Mouse (Mus musculus): ENCODE data around the gene Atp2a3. TPM values are rescaled to one million over a fixed set of nuclear protein-coding genes. Genes with fewer than 3 reads are reported as not detected.

The Atp2a3 gene
- polyA plus RNA-seq, 1 experiment from 2014 or later: 1.3 TPM

DNA sequence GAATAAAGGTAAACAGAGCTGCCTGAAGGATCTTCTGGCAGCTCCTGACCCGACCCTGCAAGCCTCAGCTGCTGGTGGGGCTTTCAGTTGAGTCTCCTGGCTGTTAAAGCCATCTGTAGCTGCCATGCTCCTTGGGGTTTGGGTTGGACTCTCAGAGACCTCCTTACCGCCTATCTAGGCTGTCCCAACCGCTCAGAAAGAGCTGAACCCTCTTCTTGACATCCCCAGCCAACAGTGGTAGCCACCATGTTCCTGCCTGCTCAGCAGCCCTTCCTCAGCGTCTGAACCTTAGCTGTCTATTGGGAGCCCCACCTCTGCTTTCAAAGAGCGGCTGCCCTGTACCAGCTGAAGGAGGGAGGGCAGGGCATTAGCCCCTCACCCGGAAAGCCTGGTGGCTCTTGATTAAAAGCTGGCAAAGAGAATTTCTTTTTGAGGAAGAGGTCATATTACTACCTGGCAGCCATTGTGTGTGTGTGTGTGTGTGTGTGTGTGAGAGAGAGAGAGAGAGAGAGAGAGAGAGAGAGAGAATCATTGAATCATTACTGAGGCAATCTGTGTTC lies 14.3 kb upstream of the Atp2a3 start:
- Histone ChIP-seq H3K9me3 (no peaks in the 10 kb centered on the region), H3K27ac (no peak overlapping the region), H3K4me1 (peaks cover 15% of the 10 kb centered on the region), H3K4me3 (no peak overlapping the region), H3K27me3 (no peaks in the 10 kb centered on the region), H3K36me3 (no peaks in the 10 kb centered on the region), H3K9ac (0 out of 2 replicates have a peak overlapping the region, but pooled peaks have one; percentile 7), H3K4me2 (no peak overlapping the region)
- WGBS: 41% methylated on average over 6 of the region's 6 CpGs
- no peak for ATAC-seq (ENCODE audit: insufficient number of reproducible peaks, insufficient read depth, low FRiP score, low TSS enrichment, low read depth)

DNA sequence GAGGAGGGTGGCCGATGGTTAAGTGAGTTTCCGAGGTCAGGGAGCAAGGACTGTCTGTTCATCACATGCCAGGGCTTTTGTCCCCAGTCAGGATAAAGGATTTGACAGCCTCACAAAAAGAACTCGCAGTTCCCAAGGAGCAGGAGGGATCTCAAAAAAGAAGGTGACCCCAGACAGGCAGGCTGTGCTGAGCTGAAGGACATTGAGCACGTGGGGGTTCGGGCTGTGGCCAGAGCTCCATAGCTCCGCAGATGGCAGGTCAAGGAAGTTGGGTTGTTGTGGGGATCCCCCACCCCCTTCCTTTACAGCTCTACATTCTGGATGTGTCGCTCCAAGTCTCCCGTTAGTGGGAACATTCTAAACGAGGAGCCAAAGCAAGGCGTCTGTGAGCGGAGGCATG lies 13.1 kb upstream of the Atp2a3 start:
- Histone ChIP-seq H3K27me3 (no peaks in the 10 kb centered on the region), H3K4me3 (no peak overlapping the region), H3K9me3 (no peaks in the 10 kb centered on the region), H3K36me3 (no peaks in the 10 kb centered on the region), H3K27ac (no peak overlapping the region), H3K4me2 (no peak overlapping the region), H3K4me1 (peaks cover 17% of the 10 kb centered on the region), H3K9ac (no peak overlapping the region)
- ATAC-seq (ENCODE audit: insufficient number of reproducible peaks, insufficient read depth, low FRiP score, low TSS enrichment, low read depth): no peak
- 65% methylated on average over 11 of the region's 11 CpGs for WGBS

DNA sequence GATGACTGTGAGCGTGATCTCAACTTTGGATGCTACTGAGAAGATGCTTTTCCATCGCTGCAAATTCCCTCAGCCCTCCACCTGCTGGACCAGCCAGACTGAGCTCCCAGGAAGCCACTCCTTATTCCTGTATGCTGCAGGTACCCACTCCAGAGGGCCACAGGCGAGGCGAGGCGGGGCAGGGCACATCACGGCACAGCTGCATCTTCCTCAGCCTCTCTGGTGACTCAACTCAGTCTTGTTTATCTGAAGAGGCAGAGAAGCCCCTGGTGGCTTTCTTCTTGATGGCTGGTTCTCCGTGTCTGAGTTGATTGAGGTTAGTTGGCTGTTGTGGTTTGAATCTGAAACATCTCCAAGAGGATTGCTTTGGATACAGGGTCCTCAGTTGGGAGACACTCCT lies 12.7 kb upstream of the Atp2a3 start:
- H3K9me3 ChIP-seq: no peaks in the 10 kb centered on the region
- no peak overlapping the region for H3K4me3 ChIP-seq
- H3K27me3 ChIP-seq: no peaks in the 10 kb centered on the region
- no peak overlapping the region for H3K9ac ChIP-seq
- ATAC-seq (ENCODE audit: insufficient number of reproducible peaks, insufficient read depth, low FRiP score, low TSS enrichment, low read depth): no peak
- H3K27ac ChIP-seq: no peak overlapping the region
- no peaks in the 10 kb centered on the region for H3K36me3 ChIP-seq
- WGBS: 76% methylated on average over 7 of the region's 7 CpGs
- peaks cover 20% of the 10 kb centered on the region for H3K4me1 ChIP-seq
- H3K4me2 ChIP-seq: no peak overlapping the region

DNA sequence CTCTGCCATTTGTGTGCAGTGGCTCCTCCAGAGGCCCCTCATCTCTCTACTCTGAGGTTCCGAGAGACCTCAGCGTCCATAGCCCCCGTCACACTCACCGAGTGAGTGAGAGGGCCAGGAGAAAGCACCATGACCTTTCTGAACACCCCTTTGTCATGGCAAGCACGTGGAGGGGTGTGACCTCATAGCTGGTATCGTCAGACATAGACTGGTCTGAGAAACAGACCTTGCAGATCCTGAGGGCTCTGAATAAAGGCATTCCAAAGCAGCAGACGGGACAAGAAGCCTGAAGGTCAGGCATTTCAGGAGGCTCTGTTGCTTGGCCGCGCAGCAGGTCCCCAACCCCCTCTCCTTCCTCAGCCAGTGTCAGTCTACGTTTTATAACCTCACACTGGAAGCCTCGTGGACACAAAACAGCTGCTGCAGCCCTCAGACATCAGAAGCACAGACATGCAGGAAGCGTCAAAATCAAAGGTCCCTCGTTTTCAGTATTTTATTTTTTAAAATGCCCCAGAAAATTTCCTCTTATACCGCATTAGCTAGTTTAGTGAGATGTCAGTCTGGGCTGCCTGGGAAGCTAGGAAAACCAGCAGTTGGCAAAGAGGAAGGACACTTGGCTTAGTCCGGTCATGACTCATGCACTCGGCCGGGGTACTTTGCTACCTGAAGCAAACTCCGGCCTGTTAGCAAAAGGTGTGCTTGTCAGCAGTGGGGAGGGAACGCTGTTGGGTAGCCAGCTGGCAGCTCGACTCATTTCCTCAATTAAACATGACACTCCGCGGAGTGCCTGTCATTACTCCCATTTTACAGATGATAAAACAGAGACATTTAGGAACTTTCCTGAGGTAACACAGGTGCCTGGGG lies 9.6 kb upstream of the Atp2a3 start:
- ATAC-seq (ENCODE audit: insufficient number of reproducible peaks, insufficient read depth, low FRiP score, low TSS enrichment, low read depth): no peak
- H3K4me2 ChIP-seq: no peak overlapping the region
- 70% methylated on average over 22 of the region's 22 CpGs for WGBS
- no peaks in the 10 kb centered on the region for H3K27me3 ChIP-seq
- peaks cover 16% of the 10 kb centered on the region for H3K4me1 ChIP-seq
- H3K27ac ChIP-seq: no peak overlapping the region
- H3K4me3 ChIP-seq: no peak overlapping the region
- no peaks in the 10 kb centered on the region for H3K9me3 ChIP-seq
- no peak overlapping the region for H3K9ac ChIP-seq
- H3K36me3 ChIP-seq: no peaks in the 10 kb centered on the region

DNA sequence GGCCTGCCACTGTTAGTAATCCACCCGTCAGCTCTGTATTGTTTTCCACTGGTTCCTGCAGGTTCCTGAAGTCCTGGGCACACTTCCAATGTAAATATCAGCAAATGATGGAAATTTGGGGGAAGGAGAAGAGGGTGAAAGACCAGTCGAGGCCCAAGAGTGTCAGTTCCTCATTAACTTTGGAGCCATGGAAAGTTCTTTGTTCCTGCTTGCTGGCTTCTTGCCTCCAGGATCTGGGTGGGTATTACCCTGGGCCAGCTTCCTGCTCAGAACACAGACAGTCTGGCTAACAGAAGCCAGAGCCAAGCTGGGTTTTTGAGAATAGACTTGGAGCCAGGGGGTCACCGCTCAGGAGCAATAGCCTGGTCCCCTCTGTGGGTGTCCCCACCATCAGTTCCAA lies 8.7 kb upstream of the Atp2a3 start:
- WGBS: 55% methylated on average over 3 of the region's 3 CpGs
- Histone ChIP-seq H3K9ac (no peak overlapping the region), H3K27ac (no peak overlapping the region), H3K36me3 (no peaks in the 10 kb centered on the region), H3K4me3 (no peak overlapping the region), H3K4me2 (no peak overlapping the region), H3K4me1 (peaks cover 9% of the 10 kb centered on the region; the same call in 1 of the 2 replicates), H3K27me3 (no peaks in the 10 kb centered on the region), H3K9me3 (no peaks in the 10 kb centered on the region)
- no peak for ATAC-seq (ENCODE audit: insufficient number of reproducible peaks, insufficient read depth, low FRiP score, low TSS enrichment, low read depth)

DNA sequence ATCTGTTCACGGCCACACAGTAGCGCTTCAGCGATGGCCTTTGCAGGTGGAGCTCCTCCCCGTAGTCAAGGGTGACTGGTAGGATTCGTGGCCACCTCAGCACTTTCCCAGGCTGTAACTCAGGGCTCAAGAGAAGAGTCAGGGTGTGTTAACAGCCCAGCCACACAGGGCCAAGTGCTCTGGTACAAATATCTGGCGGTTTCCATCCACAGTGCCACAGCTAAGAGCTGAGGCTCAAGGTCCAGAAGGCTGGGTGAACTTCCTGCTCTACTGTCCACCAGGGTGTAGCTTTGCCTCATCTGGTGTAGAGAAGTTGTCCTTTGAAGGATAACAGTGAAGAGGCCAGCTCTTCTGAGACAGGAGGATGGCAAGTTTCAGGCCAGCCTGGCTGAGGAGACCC lies 8.3 kb upstream of the Atp2a3 start:
- Histone ChIP-seq H3K9me3 (no peaks in the 10 kb centered on the region), H3K27me3 (peaks cover 3% of the 10 kb centered on the region; the same call in 1 of the 2 replicates), H3K9ac (peak overlapping the region; percentile 21; the same call in 1 of the 2 replicates), H3K27ac (no peak overlapping the region), H3K4me1 (0 out of 2 replicates have a peak, but pooled peaks cover 8% of the 10 kb centered on the region), H3K36me3 (no peaks in the 10 kb centered on the region), H3K4me3 (no peak overlapping the region), H3K4me2 (no peak overlapping the region)
- ATAC-seq (ENCODE audit: insufficient number of reproducible peaks, insufficient read depth, low FRiP score, low TSS enrichment, low read depth): no peak
- 91% methylated on average over 6 of the region's 6 CpGs for WGBS

DNA sequence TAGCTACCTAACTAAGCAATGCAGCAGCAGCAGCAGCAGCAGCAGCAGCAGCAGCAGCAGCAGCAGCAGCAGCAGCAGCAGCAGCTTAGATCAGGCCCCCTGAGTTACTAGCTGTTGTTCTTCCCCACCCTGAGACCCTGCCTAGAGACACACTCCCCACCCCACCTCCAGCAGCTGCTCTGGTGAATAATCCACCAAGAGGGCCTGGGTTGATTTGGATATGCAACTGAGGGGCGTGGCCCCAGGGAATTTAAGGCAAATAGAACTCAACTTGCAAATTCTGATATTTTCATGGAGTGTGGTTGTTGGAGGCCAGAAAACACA lies 7.9 kb upstream of the Atp2a3 start:
- H3K4me2 ChIP-seq: no peak overlapping the region
- H3K4me1 ChIP-seq: 0 out of 2 replicates have a peak, but pooled peaks cover 8% of the 10 kb centered on the region
- ATAC-seq (ENCODE audit: insufficient number of reproducible peaks, insufficient read depth, low FRiP score, low TSS enrichment, low read depth): no peak
- no peaks in the 10 kb centered on the region for H3K9me3 ChIP-seq
- no peak overlapping the region for H3K4me3 ChIP-seq
- H3K27ac ChIP-seq: no peak overlapping the region; the same call in 1 of the 2 replicates
- peak overlapping the region; percentile 21; the same call in 1 of the 2 replicates for H3K9ac ChIP-seq
- H3K27me3 ChIP-seq: peaks cover 3% of the 10 kb centered on the region; the same call in 1 of the 2 replicates
- H3K36me3 ChIP-seq: no peaks in the 10 kb centered on the region
- 68% methylated on average over 1 of the region's 1 CpGs for WGBS

DNA sequence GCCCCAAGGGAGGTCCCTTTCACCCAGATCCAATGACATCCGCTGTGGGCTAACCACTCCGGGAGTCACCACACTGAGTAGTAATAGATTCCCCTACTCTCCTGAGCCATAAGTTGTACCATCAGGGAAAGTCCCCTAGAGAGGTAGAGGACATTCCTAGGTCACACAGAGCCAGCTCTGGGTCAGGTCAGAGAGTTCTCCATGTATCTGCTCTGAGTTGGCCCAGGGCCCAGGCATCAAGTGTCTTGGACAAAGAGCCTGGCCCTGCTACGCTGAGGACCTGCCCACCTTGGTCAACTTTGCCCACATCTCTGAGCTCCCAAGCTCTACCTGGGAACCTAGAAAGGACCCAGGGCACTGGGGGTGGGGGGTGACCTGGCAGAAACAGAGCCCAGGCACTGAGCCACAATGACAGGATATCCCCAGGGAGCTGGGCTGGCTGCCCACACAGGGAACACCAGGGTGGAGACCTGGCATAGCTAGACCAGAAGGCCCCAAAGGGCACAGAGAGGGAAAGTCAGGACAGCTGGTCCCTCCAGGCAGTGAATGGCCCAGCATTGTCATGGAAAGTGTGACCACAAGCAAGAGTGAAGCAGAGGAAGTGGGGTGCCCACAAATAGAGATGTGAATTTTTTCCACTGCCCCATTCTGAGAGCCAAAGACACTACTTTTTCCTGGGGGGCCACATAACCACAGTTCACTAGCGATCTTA lies 7.4 kb upstream of the Atp2a3 start:
- no peak for ATAC-seq (ENCODE audit: insufficient number of reproducible peaks, insufficient read depth, low FRiP score, low TSS enrichment, low read depth)
- Histone ChIP-seq H3K27ac (no peak overlapping the region; the same call in 1 of the 2 replicates), H3K4me2 (no peak overlapping the region), H3K4me1 (0 out of 2 replicates have a peak, but pooled peaks cover 8% of the 10 kb centered on the region), H3K9me3 (no peaks in the 10 kb centered on the region), H3K36me3 (no peaks in the 10 kb centered on the region), H3K4me3 (no peak overlapping the region), H3K9ac (no peak overlapping the region; the same call in 1 of the 2 replicates), H3K27me3 (peaks cover 3% of the 10 kb centered on the region; the same call in 1 of the 2 replicates)
- 87% methylated on average over 4 of the region's 4 CpGs for WGBS

DNA sequence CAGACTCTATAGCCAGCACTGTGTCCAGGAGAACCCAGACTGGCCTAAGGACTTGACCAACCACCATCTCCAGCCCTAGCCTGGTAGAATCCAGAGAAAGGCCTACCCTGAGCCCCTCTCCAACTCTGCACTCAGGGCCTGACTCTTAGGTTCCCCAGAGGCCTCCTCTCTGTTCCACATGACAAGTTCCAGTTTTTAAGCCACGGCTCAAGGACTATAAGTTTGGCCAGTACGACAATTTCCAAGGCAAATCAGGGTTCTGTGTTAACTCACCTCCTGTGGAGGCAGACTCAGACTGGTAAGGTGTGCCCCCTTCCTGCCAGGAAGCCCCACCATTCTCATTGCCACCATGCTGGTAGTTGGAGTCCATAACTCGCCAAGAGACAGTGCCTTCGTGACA lies 6.8 kb upstream of the Atp2a3 start:
- Histone ChIP-seq H3K4me3 (no peak overlapping the region), H3K4me2 (no peak overlapping the region), H3K36me3 (no peaks in the 10 kb centered on the region), H3K27ac (no peak overlapping the region), H3K27me3 (peaks cover 8% of the 10 kb centered on the region), H3K4me1 (0 out of 2 replicates have a peak, but pooled peaks cover 8% of the 10 kb centered on the region), H3K9ac (no peak overlapping the region), H3K9me3 (no peaks in the 10 kb centered on the region)
- WGBS: 84% methylated on average over 4 of the region's 4 CpGs
- no peak for ATAC-seq (ENCODE audit: insufficient number of reproducible peaks, insufficient read depth, low FRiP score, low TSS enrichment, low read depth)

DNA sequence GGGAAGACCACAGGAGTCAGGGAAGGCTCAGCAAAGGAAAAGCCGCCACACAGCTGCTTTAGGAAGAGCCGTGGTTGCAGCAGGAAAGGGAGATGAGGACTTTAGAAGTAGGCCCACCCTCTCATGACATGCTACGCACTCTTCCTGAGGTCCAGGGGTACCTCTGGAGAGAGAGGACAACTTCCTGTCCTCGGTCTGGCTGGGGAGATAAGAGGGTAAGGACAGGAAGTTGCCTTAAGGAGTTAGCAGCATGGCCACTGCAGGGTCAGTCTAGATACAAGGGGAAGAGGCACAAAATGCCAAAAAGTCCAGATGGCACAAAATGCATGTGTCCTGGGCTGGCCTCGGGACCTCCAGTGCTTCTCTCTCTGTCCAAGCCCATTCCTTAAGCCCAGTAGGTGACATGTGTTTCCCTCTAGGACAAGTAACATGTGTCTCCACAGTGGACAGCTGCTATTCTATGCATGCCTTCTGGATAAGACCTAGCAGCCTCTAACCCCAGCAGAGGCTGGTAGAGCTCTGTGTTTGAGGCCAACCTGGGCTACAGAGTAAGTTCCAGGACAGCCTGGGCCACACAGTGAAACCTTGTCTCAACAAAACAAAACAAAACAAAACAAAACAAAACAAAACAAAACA lies 5.5 kb upstream of the Atp2a3 start:
- H3K4me2 ChIP-seq: no peak overlapping the region
- no peak overlapping the region for H3K27ac ChIP-seq
- no peaks in the 10 kb centered on the region for H3K36me3 ChIP-seq
- no peak for ATAC-seq (ENCODE audit: insufficient number of reproducible peaks, insufficient read depth, low FRiP score, low TSS enrichment, low read depth)
- WGBS: 60% methylated on average over 5 of the region's 5 CpGs
- H3K9ac ChIP-seq: no peak overlapping the region
- peaks cover 20% of the 10 kb centered on the region for H3K27me3 ChIP-seq
- H3K4me1 ChIP-seq: 0 out of 2 replicates have a peak, but pooled peaks cover 8% of the 10 kb centered on the region
- no peak overlapping the region for H3K4me3 ChIP-seq
- no peaks in the 10 kb centered on the region for H3K9me3 ChIP-seq

DNA sequence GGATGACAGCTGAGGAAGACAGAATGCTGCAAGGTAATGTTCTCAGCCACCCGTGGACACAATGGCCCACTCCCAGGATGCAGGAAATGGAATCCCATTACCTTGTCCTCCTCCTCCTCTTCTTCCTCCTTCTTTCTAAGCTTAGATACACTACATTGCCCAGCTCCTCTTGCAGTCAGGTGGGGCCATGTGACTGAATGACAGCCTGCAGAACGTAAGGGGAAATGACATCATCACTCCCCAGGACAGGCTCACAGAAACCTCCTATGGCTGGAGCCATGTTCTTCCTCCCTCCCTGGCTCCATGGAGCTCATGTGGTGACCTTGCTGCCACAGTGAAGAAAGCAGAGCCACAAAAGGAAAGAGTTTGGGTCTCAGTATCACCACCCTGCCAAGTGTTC lies 3.7 kb upstream of the Atp2a3 start:
- Histone ChIP-seq H3K4me2 (no peak overlapping the region), H3K9ac (no peak overlapping the region), H3K27ac (no peak overlapping the region), H3K9me3 (no peaks in the 10 kb centered on the region), H3K4me1 (peaks cover 17% of the 10 kb centered on the region), H3K27me3 (peaks cover 39% of the 10 kb centered on the region), H3K4me3 (no peak overlapping the region), H3K36me3 (no peaks in the 10 kb centered on the region)
- 48% methylated on average over 2 of the region's 2 CpGs for WGBS
- no peak for ATAC-seq (ENCODE audit: insufficient number of reproducible peaks, insufficient read depth, low FRiP score, low TSS enrichment, low read depth)
